Mouse (Mus musculus) thymus, postnatal 4 days (tissue): ENCODE results near the gene Bhlha9.
"Not testable (repeated sequence)": the region's sequence is repeated elsewhere in the genome, so short reads cannot be mapped to it uniquely, and the experiment has no call there.

Source experiments
- DNase-seq: peaks from one replicate; pipeline ENCODE4 v3.0.0; 2021

Gene Bhlha9

GRCm38 (mm10) chr11:76666002-76666649 is 6.1 kb upstream of the Bhlha9 start:
- DNase-seq, result no peak

- DNase-seq, result no peak
These were observed 4.5 kb upstream of the Bhlha9 start for GRCm38 (mm10) chr11:76667807-76668206.

- DNase-seq, result no peak
These were observed 503 bp downstream of the Bhlha9 start for GRCm38 (mm10) chr11:76672561-76673384.

DNA sequence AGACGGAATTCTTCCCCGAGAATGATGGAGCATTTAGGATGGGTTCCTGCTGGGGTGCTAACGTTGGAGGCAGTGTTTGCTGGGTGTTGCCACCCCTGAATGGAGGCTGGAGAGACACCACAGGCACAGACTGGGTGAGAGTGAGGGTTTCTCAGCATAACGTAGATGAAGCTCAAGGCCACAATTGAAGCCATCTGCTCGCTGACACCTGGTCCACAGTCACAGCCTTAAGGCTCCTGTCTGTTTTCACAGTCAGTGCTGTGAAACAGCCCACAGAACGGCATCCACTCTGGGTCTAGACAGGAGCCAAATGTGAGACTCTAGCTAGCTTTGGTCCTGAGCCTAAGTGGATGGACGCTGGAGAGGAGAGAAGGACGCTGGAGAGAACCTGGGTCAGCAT is 1.9 kb downstream of the Bhlha9 start:
- no peak for DNase-seq

GRCm38 (mm10) chr11:76674704-76675103 is 2.4 kb downstream of the Bhlha9 start:
- DNase-seq, result no peak

DNA sequence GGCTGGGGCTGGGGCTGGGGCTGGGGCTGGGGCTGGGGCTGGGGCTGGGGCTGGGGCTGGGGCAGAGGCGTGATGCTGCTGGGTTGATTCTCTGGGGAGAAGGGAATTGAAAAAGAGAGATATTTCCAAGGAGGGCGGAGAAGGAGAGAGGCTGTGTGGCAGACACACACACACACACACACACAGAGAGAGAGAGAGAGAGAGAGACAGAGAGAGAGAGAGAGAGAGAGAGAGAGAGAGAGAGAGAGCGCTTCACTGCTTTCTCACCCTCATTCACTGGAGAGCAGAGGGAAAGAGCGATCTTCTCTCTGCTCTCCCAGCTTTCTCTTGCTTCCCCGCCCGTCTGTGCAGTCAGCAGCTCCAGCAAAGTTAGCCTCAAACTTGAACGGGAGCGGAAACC is 7.2 kb downstream of the Bhlha9 start, which contains the start of gene Trarg1:
TSS of gene Trarg1 (plus strand) at position 301 of the 400 bp plus-strand sequence.
- DNase-seq, result not testable (repeated sequence)

- no peak for DNase-seq
These were observed 13.3 kb downstream of the Bhlha9 start for GRCm38 (mm10) chr11:76685604-76686003.

DNA sequence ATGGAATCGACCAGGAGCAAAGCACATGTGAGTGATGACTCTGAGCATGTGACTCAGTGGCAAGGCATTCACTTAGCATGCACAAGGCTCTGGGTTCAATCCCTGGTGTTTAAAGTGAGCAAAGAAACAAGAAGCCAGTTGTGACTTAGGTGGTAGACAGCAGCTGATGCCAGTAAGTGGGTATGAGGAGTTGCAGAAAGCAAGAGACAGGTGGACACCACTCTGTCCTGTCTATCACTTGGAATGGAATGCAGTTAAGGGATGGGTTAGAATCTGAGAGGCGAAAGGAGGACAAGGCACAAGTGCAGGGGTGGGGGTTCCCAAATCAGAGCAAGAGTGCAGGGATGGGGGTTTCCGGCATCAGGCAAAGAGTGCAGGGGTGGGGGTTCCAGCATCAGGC is 19.8 kb downstream of the Bhlha9 start:
- DNase-seq, result no peak

DNA sequence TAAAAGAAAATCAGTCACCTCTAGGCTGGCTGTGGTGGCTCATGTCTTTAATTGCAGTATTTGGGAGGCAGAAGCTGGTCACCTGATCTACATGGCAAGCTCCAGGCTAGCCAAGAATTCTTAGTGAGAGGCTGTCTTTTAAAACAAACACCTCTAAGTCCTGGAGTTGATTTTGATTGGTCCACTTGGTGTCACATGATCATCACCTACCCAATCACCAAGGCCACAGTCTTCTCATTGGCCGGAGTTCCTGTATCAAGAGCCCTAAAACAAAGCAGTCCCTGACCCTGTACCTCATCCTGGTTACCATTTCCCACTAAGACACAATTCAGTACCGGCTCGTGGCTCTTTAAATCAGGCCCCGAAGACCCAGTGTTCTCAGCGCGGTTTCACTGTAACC is 23.5 kb downstream of the Bhlha9 start:
- no peak for DNase-seq

GRCm38 (mm10) chr11:76699626-76700025 is 27.4 kb downstream of the Bhlha9 start:
- DNase-seq, result no peak

DNA sequence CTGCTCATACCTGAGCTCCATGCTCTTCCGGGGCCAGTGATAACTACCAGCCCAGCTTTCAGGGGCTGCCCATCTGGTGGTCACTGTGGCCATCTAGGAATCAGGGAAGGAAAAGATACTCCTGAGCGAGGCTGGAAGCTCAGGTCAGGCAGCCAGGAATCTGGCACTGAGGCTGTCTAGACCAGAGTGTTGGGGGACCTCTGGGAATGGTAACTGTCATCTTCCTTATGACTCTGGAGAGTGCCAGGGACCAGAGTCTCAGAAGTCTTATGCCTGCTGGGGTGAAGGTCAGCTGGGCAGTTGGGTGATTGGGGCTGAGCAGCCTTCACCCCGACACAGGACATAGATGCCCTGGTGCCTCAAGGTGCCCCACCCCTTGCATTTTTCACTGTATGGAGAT is 35.4 kb downstream of the Bhlha9 start:
- no peak for DNase-seq

DNA sequence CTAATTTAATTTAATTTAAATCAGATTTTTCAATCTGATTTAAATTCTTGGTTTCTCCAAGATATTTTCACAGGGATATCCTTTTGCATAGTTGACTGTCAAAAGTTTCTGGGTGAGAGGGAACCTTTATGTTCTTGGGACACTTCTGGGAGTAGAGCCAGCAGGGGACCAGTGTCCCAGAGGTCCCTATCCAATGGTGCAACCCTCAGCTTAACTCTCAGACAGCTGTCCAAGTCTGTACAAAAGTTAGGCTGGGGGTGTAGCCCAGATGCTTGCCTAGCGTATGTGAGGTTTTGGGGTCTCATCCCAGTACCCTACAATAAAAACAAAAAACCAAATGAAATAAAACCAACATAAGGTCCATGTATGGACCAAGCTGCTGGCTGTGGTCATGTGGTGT is 35.8 kb downstream of the Bhlha9 start:
- no peak for DNase-seq

- DNase-seq, result no peak
These were observed 36.6 kb downstream of the Bhlha9 start for GRCm38 (mm10) chr11:76708881-76709280.

- DNase-seq, result no peak
These were observed 37.6 kb downstream of the Bhlha9 start for GRCm38 (mm10) chr11:76709625-76710452.

GRCm38 (mm10) chr11:76717000-76717399 is 44.7 kb downstream of the Bhlha9 start:
- DNase-seq, result no peak
